Mouse (Mus musculus): Measurements from ENCODE around the gene Spred2. TPM values are rescaled to one million over a fixed set of nuclear protein-coding genes. Genes with fewer than 3 reads are reported as not detected.

Gene Spred2
- total and polyA plus RNA-seq, 3 experiments = 7.8 to 76.0 (median 25.9) TPM

DNA sequence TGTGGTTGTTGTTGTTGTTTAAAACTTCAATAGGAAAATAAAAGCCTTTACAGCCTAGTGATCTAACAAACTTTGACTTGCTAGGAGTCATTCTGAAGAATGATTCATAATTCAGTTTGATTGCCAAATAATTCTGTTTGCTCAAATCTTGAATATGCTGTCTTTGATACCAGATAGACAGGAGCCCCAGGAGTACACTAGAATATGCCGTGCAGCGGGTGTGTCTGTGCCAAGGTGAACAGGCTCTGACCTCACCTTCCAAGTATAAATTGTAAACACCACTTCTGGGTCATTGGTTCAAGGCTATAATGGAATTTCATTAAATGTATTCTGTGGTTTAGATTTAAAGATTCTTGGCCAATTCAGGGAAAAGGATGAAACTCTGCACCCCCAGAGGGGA lies 66.6 kb downstream of the Spred2 start:
- DNase-seq (ENCODE audit: low read depth, low spot score) = no peak
- Histone ChIP-seq H3K27ac (ENCODE audit: control insufficient read depth, low read depth, low read length) (no peak overlapping the region), H3K27me3 (ENCODE audit: control insufficient read depth in 1 of 2, insufficient read depth in 2 of 2, low read length in 2 of 2) (no peaks in the 10 kb centered on the region), H3K4me1 (ENCODE audit: control insufficient read depth in 1 of 2, insufficient read depth in 2 of 2, low read length in 2 of 2) (peaks cover 35 to 54% of the 10 kb centered on the region in 2 experiments), H3K36me3 (ENCODE audit: control insufficient read depth in 1 of 2, insufficient read depth in 2 of 2, low read length in 2 of 2) (peaks cover 0 to 56% of the 10 kb centered on the region in 2 experiments; a peak in 2 of 4 replicates), H3K9me3 (replicated peaks; ENCODE audit: insufficient read depth, low read length) (no peaks in the 10 kb centered on the region), H3K9ac (ENCODE audit: control insufficient read depth, low read depth, low read length, poor library complexity, severe bottlenecking) (no peak overlapping the region), H3K4me3 (ENCODE audit: control insufficient read depth in 1 of 2, insufficient read depth in 1 of 2, low read depth in 2 of 2, low read length in 2 of 2) (no peak overlapping the region), H3K79me2 (ENCODE audit: control insufficient read depth, insufficient read depth, low read length, poor library complexity) (peaks cover 40% of the 10 kb centered on the region)
- no peak for TF ChIP-seq HCFC1 (IDR thresholded peaks at IDR 0.05; ENCODE audit: low read depth, low read length)
- no peak for TF ChIP-seq KAT2A (conservative IDR thresholded peaks at IDR 0.05; ENCODE audit: low read depth, low read length)
- TF ChIP-seq SIN3A (IDR thresholded peaks at IDR 0.05; ENCODE audit: low read length) = no peak
- no peak for TF ChIP-seq MYB (IDR thresholded peaks at IDR 0.05; ENCODE audit: low read depth, low read length)
- TF ChIP-seq SMC3 (IDR thresholded peaks at IDR 0.05; ENCODE audit: low read depth, low read length) = no peak
- no peak for TF ChIP-seq CTCF (IDR thresholded peaks at IDR 0.05 in 2 of 3, conservative IDR thresholded peaks at IDR 0.05 in 1 of 3; ENCODE audit: control insufficient read depth in 1 of 3, insufficient read depth in 1 of 3, low read depth in 2 of 3, low read length in 3 of 3, poor library complexity in 1 of 3, severe bottlenecking in 1 of 3)
- no peak for TF ChIP-seq E2F4 (IDR thresholded peaks at IDR 0.05; ENCODE audit: borderline replicate concordance, low read depth, low read length)
- no peak for TF ChIP-seq USF1 (IDR thresholded peaks at IDR 0.05; ENCODE audit: low read depth, low read length)
- no peak for TF ChIP-seq ZC3H11A (IDR thresholded peaks at IDR 0.05; ENCODE audit: low read depth, low read length)
- no peak for TF ChIP-seq GABPA (IDR thresholded peaks at IDR 0.05; ENCODE audit: low read depth, low read length)
- TF ChIP-seq GATA1 (IDR thresholded peaks at IDR 0.05; ENCODE audit: low read depth, low read length) = no peak
- no peak for TF ChIP-seq MYC (IDR thresholded peaks at IDR 0.05; ENCODE audit: low read depth, low read length)
- TF ChIP-seq ELF1 (IDR thresholded peaks at IDR 0.05; ENCODE audit: low read depth, low read length) = no peak
- TF ChIP-seq ZMIZ1 (IDR thresholded peaks at IDR 0.05; ENCODE audit: low read depth, low read length) = no peak
- no peak for TF ChIP-seq MEF2A (IDR thresholded peaks at IDR 0.05; ENCODE audit: extremely low read depth, insufficient replicate concordance, low read depth, low read length, poor library complexity, severe bottlenecking)
- TF ChIP-seq TCF12 (IDR thresholded peaks at IDR 0.05; ENCODE audit: low read depth, low read length) = no peak

DNA sequence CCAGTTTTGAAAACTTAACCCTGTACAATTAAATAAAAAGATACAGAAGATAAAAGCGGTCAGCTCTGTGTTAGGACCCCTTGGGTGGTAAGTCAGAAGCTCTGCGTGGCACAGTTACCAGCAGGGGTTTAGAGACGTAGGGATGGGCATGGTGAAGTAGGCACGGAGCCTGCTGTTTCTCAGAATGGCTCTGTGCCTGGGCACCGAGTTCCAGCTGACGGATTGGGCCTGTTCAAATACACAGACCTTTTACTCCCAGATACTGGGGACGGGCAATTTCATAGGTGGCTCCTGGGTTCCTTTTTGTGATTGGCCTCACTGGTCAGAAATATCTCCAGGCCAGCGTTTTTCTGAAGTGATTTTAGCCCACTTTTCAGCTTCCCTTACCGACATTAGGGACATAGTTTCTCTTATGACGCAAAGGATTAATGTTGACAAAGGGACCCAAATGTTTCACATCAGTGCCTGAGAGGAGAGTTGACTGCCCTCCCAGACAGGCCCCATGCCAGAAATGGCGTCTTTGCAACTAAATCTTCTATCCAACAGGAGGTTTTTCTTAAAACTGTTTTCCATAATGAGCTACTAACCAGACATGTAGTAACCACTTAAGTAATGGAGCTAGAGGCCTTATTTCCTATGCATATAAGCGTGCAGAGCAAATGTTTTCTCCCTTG lies 67.3 kb downstream of the Spred2 start:
- no peak overlapping the region for H3K27ac ChIP-seq (ENCODE audit: control insufficient read depth, low read depth, low read length)
- H3K4me1 ChIP-seq (ENCODE audit: control insufficient read depth in 1 of 2, insufficient read depth in 2 of 2, low read length in 2 of 2) = peaks cover 32 to 49% of the 10 kb centered on the region in 2 experiments
- TF ChIP-seq E2F4 (IDR thresholded peaks at IDR 0.05; ENCODE audit: borderline replicate concordance, low read depth, low read length) (no peak), USF1 (IDR thresholded peaks at IDR 0.05; ENCODE audit: low read depth, low read length) (no peak), ETS1 (IDR thresholded peaks at IDR 0.05; ENCODE audit: low read depth, low read length) (no peak), ZC3H11A (IDR thresholded peaks at IDR 0.05; ENCODE audit: low read depth, low read length) (no peak), MAFK (IDR thresholded peaks at IDR 0.05; ENCODE audit: borderline replicate concordance, low read depth, low read length) (no peak), ZMIZ1 (IDR thresholded peaks at IDR 0.05; ENCODE audit: low read depth, low read length) (no peak), ZKSCAN1 (IDR thresholded peaks at IDR 0.05; ENCODE audit: low read depth, low read length) (no peak), GABPA (IDR thresholded peaks at IDR 0.05; ENCODE audit: low read depth, low read length) (no peak), UBTF (IDR thresholded peaks at IDR 0.05; ENCODE audit: borderline replicate concordance, insufficient read depth, low read depth, low read length) (no peak)
- H3K9ac ChIP-seq (ENCODE audit: control insufficient read depth, low read depth, low read length, poor library complexity, severe bottlenecking) = no peak overlapping the region
- no peaks in the 10 kb centered on the region for H3K27me3 ChIP-seq (ENCODE audit: control insufficient read depth in 1 of 2, insufficient read depth in 2 of 2, low read length in 2 of 2)
- H3K36me3 ChIP-seq (ENCODE audit: control insufficient read depth in 1 of 2, insufficient read depth in 2 of 2, low read length in 2 of 2) = peaks cover 0 to 50% of the 10 kb centered on the region in 2 experiments; a peak in 2 of 4 replicates
- H3K9me3 ChIP-seq (replicated peaks; ENCODE audit: insufficient read depth, low read length) = no peaks in the 10 kb centered on the region
- H3K79me2 ChIP-seq (ENCODE audit: control insufficient read depth, insufficient read depth, low read length, poor library complexity) = peaks cover 46% of the 10 kb centered on the region
- DNase-seq (ENCODE audit: low read depth, low spot score) = no peak
- H3K4me3 ChIP-seq (ENCODE audit: control insufficient read depth in 1 of 2, insufficient read depth in 1 of 2, low read depth in 2 of 2, low read length in 2 of 2) = no peak overlapping the region
